Mouse (Mus musculus) NIH3T3 (cell line): Measurements from ENCODE around the gene Nsl1.
A peak's percentile ranks its signal among the peaks of the same experiment; 100 is the strongest.

Experiments
- DNase-seq: peaks from one replicate; pipeline ENCODE4 v3.0.0-alpha.2; 2012; ENCODE audit warnings: low read depth

Nsl1 gene

DNA sequence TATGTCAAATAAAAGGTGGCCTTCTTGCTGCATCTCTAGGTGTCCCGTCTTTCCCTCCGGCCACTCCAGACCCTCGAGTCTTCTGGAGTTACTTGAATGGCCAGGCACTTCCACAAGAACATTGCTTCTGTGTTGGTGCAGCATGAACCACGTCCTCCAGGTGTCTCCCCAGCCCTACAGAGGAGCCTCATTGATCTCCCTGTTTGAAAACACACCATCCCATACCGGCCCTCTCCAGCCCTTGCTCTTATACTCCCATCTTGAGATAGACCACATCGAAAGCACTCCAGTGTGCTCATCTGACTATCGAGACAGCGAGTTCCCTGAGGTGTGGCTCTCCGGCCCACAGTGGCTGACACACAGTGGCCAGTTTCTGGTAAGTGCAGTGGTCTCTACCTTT, 32.2 kb downstream of the Nsl1 start:
- DNase-seq, result peak; percentile 67

DNA sequence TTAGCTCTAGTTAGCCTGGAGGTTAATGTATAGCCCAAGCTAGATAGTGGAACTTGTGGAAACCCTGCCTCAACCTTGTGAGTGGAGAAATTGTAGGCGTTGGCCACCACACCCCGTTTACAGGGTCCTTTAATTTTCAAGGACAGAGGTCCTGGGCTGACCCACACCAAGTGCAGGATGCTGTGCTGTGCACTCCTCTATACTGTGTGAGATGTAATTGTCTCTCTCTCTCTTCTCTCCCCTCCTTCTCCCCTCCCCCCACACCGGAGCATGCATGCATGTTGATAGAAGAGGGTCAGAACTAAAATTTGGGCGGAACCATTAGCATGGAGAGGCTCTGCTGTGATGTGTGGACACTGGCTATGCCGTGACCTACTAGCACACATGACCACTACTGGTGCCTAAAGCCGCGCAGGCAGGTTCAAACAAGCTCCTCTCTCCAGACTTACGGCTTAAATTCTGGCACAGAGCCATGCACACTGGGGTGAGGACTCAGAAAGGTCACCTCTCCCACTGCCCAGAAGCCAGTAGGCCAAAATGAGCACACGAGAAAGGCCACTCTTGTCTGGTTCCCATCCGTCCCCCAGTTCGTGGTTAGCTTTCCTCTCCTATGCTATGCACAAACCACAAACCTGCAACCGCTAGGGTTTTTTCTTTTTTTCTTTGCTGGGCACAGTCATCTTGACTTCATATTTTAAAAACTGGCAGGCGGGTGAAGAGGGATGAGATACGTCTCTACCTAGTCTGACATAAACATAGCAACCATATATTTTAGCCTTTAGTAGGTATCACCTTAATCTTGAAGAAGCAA, 34.3 kb downstream of the Nsl1 start:
- DNase-seq, result no peak

DNA sequence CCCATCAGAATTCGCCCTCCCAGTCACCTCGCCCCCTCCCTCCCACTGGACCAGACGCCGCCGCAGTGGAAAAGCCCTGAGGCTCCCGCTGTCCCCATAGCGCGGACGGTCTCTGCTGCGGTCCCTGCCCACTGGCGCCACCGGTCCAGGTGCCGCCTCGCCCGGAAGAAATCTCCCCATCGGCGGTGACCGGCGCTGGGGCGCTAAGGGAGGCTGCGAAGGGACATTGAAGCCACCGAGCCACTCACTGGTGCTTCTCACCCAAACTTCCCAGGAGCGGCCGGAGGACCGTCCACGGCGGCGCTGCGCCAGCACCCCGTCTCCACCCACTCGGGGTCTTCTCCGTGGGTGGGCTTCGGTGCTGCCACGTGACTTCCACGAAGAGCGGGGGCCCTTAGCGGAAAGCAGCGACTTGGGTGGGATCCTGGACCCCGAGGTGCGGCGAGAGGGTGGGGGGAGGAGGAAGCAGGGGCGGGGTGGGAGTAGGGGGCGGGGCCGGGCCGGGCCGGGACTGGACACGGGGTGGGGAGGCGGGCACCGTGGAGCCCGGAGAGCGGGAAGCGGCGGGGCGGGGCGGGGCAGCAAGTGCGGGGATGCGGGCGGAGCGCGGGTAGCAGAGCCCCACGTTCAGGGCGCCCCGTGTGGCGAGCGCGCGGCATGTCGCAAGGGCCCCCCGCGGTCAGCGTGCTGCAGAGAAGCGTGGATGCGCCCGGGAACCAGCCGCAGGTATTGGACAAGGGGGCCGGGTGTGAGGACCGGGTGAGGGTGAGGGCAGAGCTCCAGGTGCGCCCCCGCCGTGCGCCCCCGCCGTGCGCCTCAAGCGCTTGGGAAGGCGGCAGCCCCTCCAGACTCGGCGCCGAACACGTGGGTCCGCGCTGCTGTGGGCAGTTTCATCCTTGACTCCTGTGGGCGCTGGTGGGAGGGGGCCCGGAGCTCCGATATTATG, 35.3 kb downstream of the Nsl1 start, which contains the start of gene Batf3:
Batf3 (plus strand) TSS at position 46 of the 946 bp plus-strand sequence.
- DNase-seq, result no peak

DNA sequence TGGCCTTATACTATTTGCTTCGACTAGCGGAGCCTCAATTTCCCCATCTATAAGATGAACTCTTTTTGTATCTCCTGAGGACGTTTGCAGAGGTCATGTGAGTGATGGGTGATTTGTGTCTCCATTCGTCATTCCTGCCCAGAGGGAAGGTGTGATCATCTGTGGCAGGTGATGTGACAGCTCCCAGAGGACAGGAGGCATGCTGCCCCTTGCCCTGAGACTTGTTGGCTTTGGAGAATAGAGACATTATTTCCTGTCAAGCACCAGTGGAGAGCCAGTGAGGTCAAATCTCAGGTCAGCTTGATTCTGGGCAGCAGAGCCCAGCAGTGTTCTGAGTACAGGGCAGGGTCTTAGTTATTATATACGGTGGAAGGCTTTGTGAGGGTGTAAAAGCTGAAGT, 36.3 kb downstream of the Nsl1 start:
- DNase-seq, result no peak

DNA sequence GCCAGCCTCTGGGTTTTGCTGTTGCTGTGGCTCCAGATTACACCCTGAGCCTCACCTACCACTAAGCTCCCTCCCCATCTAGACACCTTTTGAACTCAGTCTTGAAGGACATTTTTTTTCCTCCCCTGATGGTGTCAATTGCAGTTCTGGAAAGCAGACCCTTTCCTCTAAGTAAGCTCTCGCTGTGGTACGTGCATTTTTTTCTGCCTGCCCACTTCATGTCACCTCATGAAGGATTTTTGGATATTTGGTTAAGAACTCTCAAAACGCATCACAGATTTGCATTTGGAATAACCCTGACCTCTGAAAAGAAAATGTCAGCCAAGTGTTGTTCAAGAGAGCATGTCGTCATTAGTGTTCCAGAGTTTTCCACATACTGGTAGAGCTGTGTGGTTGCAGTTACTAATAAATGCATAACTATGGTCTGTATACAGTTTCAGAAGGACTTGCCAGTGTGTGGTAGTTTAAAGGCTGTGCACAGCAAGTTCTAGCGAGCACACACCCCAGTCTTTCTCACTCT, 37.0 kb downstream of the Nsl1 start:
- no peak for DNase-seq

DNA sequence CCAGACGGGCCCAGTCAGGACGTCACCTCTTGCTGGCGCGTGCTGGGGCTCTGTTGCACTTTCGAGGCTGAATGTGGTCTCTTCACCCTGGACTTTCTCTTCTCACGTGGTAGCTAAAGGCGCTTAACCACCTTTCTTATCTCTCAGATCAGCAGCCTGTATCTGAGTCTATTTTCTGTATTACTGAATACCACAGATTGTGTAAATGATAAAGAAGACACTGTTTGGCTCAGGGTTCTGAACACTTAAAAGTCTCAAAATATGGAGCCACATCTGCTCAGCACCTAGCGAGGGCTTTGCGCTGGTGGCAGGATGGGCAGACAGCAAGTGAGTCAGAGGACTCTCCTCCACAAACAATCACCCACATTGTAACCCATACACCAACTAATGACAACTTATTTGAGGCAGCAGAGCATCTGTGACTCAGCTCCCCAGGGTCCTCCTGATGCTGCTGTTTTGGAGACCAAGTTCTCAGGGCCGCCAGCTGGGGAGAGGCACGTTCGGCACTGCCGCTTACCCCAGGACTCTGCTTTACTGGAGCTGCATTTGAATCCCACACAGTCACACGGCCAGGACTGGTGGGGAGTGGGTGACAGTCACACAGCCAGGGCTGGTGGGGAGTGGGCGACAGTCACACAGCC, 40.0 kb downstream of the Nsl1 start:
- DNase-seq, result no peak

DNA sequence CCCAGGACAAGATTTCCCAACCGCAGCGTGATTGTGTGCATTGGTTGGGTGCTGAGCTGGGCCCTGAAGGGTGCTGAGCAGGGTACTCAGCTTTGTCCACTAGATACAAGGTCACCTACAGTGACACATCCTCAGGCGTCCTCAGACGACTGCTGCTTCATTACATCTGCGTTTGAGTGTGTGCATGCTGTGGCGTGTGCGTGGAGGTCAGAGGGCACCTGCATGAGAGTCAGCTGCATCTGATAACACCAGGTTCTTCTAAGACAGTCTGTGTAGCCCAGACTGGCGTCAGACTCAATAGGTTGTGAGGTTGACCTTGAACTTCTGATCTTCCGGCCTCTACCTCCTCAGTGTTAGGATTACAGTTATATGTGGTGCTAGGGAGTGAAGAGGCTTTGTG, 42.4 kb downstream of the Nsl1 start:
- DNase-seq, result no peak

DNA sequence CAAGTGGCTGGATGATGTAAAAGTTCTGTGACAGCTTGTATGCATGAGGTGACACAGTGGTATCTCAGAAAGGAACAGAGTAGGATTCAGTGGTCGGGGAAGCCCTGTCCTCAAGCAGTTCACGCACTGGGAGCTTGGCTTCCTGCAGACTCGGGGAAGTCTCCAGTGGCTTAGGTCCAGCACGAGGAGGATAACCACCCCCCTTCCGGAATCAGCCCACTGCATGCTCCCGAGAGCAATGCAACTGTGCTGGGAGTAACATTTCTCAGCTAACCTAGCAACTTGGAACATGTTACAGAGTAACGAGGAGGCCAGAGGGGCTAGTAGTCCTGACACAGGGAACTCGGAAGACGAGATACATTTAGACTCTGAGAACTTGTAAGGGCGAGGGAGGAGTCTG, 44.5 kb downstream of the Nsl1 start:
- no peak for DNase-seq

DNA sequence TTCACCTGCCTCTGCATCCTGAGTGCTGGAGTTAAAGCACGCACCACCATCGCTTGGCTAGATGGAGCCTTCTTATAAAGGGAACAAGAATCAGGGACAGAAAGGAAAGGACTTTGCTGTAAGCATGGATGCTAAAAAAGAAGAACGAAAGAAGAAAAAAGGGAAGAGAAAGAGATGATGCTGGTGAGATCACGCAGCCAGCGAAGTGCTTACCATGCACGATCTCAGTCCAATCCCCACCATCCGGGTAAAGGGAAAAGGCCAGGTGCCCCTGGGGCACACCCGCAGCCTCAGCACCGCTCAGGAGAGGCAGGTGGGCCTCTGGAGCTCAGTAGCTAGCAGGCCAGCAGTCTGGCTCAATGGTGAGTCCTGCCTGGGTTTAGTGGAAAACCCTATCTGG, 47.1 kb downstream of the Nsl1 start:
- no peak for DNase-seq

DNA sequence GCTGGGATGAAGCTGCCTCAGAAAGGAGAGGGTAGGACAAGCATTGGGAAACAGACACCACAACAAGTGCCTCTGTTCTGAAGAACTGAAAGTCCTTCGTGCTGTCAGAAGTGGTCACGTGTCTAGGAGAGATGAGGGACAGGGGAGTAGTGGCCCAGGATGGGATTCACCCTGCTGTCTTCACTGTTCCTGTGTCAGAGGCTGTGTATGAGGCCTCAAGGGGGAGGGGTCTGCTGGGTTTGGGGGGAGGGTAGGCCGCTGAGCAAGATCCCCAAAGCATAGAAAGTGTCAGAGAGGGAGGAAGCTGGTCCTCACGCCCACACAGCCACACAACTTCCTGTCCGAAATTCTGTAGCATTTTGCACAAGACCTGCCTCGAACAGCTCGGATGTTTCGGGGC, 48.3 kb downstream of the Nsl1 start:
- no peak for DNase-seq

DNA sequence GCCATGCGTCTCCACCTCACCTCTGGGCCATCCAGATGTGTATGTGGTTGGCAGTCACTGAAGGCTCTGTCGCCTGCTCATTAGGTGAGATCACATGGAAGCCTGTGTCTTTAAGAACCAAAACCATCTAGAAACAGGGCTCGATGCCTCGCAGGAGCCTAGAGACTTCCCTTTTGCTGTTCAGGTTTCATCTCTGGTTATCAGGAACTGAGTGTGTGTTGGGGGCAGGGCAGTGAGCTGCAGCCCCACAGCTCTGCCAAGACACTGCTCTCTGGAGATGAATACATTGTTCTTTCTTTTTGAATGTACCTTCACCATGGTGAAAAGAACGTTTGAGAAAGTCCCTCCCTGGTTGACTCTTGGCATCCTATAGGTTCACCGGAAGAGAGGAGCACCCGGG, 52.1 kb downstream of the Nsl1 start:
- no peak for DNase-seq

DNA sequence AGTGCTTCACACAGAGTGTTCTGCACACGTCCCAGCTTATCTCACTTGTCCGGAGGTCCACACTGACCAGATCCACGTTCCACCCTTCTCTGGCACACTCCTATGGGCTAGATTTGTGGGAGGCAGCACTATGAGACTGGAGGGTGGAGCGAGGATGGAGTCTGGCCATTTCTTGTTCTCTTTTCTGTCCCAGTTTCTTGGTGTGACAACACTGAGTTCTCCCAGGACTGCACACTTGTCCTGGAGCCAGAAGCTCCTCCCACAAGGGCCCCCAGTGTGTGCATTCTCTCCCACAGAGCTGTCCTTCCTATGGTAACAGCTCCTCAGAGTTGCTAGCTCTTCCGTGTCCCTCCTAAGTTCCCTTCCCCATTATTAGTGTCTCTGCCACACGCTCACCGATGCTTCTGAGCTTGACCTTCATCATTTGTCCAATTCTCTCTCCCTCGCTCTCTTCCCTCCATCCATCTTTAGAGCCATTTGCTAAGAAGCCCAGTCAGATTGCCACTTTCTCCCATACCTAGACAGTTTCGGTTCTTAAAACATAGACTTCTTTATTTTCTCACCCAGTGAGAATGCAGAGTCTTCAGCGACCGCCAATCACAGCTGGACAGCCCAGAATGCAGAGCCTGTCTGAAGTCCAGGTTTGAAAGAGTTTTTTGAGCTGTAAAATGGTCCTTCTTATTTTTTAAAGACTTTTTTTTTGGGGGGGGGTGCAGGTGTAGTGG, 52.9 kb downstream of the Nsl1 start:
- DNase-seq, result no peak

DNA sequence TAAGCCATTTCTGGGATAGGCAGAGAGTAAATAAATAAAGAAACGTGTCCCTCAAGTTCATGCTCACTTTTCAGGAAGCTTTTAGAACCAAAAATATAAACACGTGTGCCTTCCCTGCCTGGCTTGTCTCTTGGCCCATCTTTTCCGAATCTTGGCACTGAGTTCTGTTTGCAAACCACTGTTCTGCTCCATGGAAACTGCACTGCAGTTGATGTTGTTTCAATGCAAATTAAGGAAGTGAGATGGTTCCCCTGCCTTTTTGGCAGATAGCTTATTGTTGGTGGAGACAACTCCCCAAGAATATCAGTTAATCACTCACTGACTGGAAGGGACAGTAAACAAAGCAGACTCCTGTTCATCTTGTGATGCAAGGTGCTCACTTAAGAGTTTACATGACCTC, 59.9 kb downstream of the Nsl1 start:
- peak; percentile 53 for DNase-seq

DNA sequence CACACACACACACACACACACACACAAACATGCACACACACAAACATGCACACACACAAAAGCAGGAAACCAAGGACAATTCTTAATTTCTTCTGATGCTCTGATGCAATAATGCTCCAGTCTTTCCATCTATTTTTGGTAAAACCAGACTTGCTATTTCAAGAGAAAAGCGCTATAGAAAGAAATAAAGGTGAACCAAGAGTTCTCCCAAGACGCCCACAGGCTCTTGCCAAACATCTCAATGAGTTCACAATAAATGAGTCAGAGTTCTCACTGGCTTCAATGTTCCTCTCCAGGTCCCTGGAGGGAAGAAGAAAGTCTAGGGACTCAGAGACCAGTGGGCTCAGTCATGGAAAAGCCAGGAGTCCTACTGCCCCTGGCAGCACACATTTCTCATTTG, 60.9 kb downstream of the Nsl1 start:
- DNase-seq, result peak; percentile 71

DNA sequence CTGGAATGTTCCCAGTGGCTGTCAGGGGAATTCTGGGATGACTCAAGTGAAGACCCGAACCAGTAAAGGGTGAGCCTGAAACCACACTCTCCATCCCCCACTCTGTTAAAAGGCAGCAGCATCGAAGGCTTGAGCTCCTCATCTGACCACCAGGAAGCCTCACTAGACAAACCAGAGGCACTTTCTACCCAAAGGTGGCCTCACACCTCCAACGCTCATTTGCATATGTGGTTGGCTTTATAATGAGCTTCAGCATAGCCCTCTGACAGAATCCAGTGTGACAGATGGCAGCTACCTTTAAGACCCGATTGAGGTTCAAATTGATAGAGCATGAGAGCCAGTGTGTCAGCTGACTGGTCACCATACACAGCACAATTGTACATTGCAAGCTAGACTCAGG, 61.5 kb downstream of the Nsl1 start:
- no peak for DNase-seq

DNA sequence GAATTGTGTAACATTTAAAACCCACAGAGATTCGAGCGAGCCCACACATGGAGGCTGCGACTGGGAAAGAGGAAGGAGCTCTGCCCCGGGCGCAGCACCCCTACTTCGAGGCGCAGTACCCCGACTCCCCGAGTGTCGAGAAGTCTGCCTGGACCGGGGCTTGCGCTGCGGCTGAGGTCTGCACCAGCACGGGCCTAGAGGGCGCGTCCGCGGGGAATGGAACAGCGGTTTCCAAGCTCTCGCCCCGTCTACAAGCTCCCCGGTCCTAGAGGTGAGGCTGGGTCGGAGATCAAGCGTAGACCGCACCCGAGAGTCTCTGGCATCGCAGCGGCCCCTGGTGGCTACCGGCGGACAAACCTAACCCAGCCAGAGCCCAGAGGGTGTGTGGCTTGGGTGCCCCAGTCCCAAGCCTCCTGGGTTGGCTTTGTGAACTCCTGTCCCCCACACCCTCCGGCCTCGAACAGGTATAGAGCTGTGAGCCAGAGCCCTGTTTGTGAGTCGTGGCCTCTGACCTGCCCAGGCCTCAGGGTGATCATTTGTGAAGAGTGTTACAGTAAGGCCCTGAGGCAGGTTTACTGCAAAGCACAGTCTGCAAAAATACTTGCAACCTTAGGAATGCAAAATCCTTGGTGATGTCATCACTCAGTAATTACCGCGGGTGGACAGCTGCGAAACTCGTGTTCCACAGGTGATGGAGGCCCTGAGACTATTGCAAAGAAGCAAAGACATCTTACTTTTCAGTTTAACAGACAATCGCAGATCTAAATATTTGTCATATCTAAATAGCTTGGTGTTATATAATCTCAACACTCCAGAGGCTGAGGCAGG, 63.2 kb downstream of the Nsl1 start:
- peak; percentile 30 for DNase-seq

DNA sequence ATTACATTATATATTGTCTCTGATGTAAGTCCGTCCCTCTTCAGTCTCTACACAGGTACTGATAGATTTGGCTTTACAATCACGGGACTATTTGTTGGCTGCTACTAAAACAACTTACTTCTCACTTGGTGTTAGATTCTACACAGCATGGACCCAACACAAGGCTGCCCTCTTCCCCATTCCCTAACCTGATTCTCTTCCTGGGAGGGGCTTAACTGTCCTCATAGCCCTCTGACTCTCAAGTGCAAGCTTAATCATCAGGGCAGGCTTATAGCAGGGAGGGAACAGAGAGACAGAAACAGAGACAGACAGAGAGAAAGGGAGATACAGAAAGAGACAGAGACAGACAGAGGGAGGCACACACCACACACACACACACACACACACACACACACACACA, 68.9 kb downstream of the Nsl1 start:
- DNase-seq, result no peak

DNA sequence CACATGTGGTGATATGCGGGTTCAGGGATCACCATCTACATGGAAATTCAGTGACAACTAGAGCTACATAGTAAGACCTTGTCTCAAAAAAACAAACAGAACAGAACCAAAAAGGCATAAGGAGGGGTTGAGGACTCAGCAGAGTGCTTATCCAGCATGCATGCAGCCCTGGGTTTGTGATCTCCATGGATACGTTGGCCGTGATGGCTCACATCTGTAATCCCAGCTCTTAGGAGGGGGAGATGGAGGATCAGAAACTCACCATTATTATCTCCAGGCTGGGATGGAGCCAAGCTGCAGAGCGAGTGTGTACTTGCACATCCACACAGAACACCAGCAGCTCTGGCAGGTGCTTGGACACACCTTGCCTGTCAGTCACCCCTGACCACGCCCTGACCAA, 69.4 kb downstream of the Nsl1 start:
- no peak for DNase-seq

DNA sequence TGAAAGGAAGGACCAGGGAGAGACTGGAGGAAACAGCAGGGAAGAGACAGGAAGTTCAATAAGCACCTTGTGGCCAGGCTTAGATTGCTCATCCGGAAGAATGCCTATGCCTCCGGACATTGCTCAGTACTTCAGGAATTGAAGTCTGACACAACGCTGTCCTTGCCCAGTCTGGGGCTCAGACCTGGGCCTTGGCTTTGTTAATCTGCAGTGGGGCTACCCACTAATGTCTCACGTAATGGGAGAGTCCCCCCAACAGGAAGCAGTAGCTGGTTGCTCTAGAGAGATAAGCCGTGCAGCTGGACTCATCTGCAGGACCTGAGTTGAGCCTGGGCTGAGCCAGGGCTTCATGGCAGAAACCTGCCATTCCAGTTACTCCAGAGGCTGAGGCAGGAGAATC, 70.1 kb downstream of the Nsl1 start:
- DNase-seq, result no peak

DNA sequence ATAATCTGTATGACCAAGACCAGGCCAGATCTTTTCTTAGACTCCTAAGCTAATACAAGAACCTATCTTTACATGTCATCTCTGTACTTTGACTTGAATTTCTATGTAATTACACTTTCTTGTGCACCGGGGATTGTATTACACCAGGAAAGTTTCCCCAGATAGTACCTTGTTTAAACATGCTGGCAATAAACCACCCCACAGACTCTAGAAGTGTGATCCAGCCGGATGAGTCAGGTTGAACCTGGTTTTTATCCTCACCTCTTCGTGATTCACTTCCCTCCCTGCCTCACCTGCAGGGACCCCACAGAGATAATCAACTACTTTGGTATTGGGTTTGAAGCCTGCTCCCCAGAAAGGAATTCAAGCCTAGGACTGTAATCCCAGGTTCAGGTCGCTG, 72.6 kb downstream of the Nsl1 start:
- no peak for DNase-seq
